Mouse (Mus musculus) CH12.LX (cell line): ENCODE data around the gene Lcmt2. TPM values are rescaled to one million over a fixed set of nuclear protein-coding genes. Genes with fewer than 3 reads are reported as not detected.
"Not testable (repeated sequence)": the region's sequence is repeated elsewhere in the genome, so short reads cannot be mapped to it uniquely, and the experiment has no call there.

Experiments used
- DNase-seq: peaks from one replicate; pipeline ENCODE4 v3.0.0-alpha.2; 2013; ENCODE audit errors: extremely low read depth
- H3K27ac ChIP-seq: 2 replicates; pipeline ENCODE4 v1.5.1; 2012; ENCODE audit warnings: low read depth, mild to moderate bottlenecking, control low read depth, moderate library complexity; ENCODE audit not compliant: insufficient read depth
- H3K27me3 ChIP-seq: replicated peaks from 2 replicates; pipeline ENCODE3; 2012; ENCODE audit warnings: inconsistent platforms
- H3K36me3 ChIP-seq, 2 experiments: replicated peaks in 1 of 2; 2 replicates each; pipeline versions ENCODE3 to v1.6.1; 2012; ENCODE audit warnings: inconsistent platforms in 1 of 2, low read length in 1 of 2, mild to moderate bottlenecking in 1 of 2, mixed read lengths in 1 of 2, moderate library complexity in 1 of 2; ENCODE audit not compliant: control insufficient read depth in 1 of 2, insufficient read depth in 1 of 2
- H3K4me1 ChIP-seq, 2 experiments: 2 replicates each; pipeline ENCODE4 v1.6.1; 2012; ENCODE audit warnings: inconsistent platforms in 1 of 2, moderate library complexity in 1 of 2; ENCODE audit not compliant: insufficient read depth in 2 of 2, control insufficient read depth in 1 of 2
- H3K4me2 ChIP-seq: 2 replicates; pipeline ENCODE4 v1.6.1; 2012; ENCODE audit warnings: low read depth, mild to moderate bottlenecking, control low read depth; ENCODE audit not compliant: poor library complexity, insufficient read depth, severe bottlenecking
- H3K4me3 ChIP-seq, 3 experiments: fragments of 150-350 bp in 1 of 3; sonication (generic) in 1 of 3; replicated peaks in 1 of 3; 2 replicates each; pipeline versions ENCODE3 to v1.5.1; 2011 to 2012; ENCODE audit warnings: low read depth in 2 of 3, low read length in 2 of 3, mild to moderate bottlenecking in 2 of 3, moderate library complexity in 2 of 3, control low read depth in 1 of 3, improper control_type of control experiment in 1 of 3, inconsistent platforms in 1 of 3, mixed read lengths in 1 of 3; ENCODE audit not compliant: poor library complexity in 1 of 3
- H3K79me2 ChIP-seq: replicated peaks from 2 replicates; pipeline ENCODE4 v1.6.1; 2012; ENCODE audit warnings: mild to moderate bottlenecking, moderate library complexity; ENCODE audit not compliant: control insufficient read depth, poor library complexity, insufficient read depth, severe bottlenecking; ENCODE audit errors: extremely low read depth
- H3K9ac ChIP-seq: 2 replicates; pipeline ENCODE4 v1.6.1; 2012; ENCODE audit warnings: low read depth, mild to moderate bottlenecking, control low read depth, moderate library complexity; ENCODE audit not compliant: insufficient read depth
- H3K9me3 ChIP-seq: replicated peaks from 2 replicates; pipeline ENCODE3; 2012; ENCODE audit warnings: low read length, inconsistent platforms, mixed read lengths
- ELF1 ChIP-seq: IDR thresholded peaks from 2 replicates; pipeline ENCODE4 v1.6.1; 2014; ENCODE audit warnings: low read depth, mild to moderate bottlenecking, inconsistent platforms, low read length, improper control_type of control experiment
- MAFK ChIP-seq: IDR thresholded peaks from 2 replicates; pipeline ENCODE4 v1.6.1; 2011; ENCODE audit warnings: low read length, improper control_type of control experiment; ENCODE audit not compliant: insufficient replicate concordance
- MAX ChIP-seq: IDR thresholded peaks from 2 replicates; pipeline ENCODE4 v1.6.1; 2011; ENCODE audit warnings: low read length, improper control_type of control experiment
- MAZ ChIP-seq: IDR thresholded peaks from 2 replicates; pipeline ENCODE4 v1.6.1; 2012; ENCODE audit warnings: low read depth, mild to moderate bottlenecking, inconsistent platforms, low read length, improper control_type of control experiment, moderate library complexity
- MXI1 ChIP-seq: IDR thresholded peaks from 2 replicates; pipeline ENCODE4 v1.6.1; 2011; ENCODE audit warnings: mild to moderate bottlenecking, low read depth, low read length, improper control_type of control experiment
- NRF1 ChIP-seq: IDR thresholded peaks from 2 replicates; pipeline ENCODE4 v1.6.1; 2014; ENCODE audit warnings: low read depth, mild to moderate bottlenecking, inconsistent platforms, low read length, improper control_type of control experiment, moderate library complexity
- PAX5 ChIP-seq: IDR thresholded peaks from 2 replicates; pipeline ENCODE4 v1.6.1; 2012; ENCODE audit warnings: low read length, inconsistent platforms, mixed read lengths
- POLR2AphosphoS2 ChIP-seq: IDR thresholded peaks from 2 replicates; pipeline ENCODE4 v1.6.1; 2011; ENCODE audit warnings: low read depth, low read length, improper control_type of control experiment
- RAD21 ChIP-seq: IDR thresholded peaks from 2 replicates; pipeline ENCODE4 v1.6.1; 2011; ENCODE audit warnings: low read depth, mild to moderate bottlenecking, low read length, improper control_type of control experiment, moderate library complexity
- SMC3 ChIP-seq: IDR thresholded peaks from 2 replicates; pipeline ENCODE4 v1.6.1; 2011; ENCODE audit warnings: low read depth, low read length, improper control_type of control experiment
- UBTF ChIP-seq: IDR thresholded peaks from 2 replicates; pipeline ENCODE4 v1.6.1; 2012; ENCODE audit warnings: low read depth, mild to moderate bottlenecking, inconsistent platforms, low read length, improper control_type of control experiment, moderate library complexity
- USF1 ChIP-seq: IDR thresholded peaks from 2 replicates; pipeline ENCODE4 v1.6.1; 2014; ENCODE audit warnings: low read depth, mild to moderate bottlenecking, inconsistent platforms, low read length, improper control_type of control experiment
- ZC3H11A ChIP-seq: IDR thresholded peaks from 2 replicates; pipeline ENCODE4 v1.6.1; 2012; ENCODE audit warnings: low read depth, mild to moderate bottlenecking, inconsistent platforms, low read length, improper control_type of control experiment
- dilution Hi-C: fragments of 300-500 bp; cut with MboI; formaldehyde crosslinking; loops from 2 replicates; pipeline ENCODE4 v1.14.3; 2020; ENCODE audit warnings: low sequenced_read_pairs; ENCODE audit not compliant: extremely low pct_unique_long_range_greater_than_20kb, extremely low pct_ligation_motif_present
- in situ Hi-C: fragments of 300-500 bp; cut with MboI; formaldehyde crosslinking; loops from 3 replicates; pipeline ENCODE4 v1.14.3; 2019; ENCODE audit warnings: low sequenced_read_pairs, low pct_ligation_motif_present, low pct_unique_long_range_greater_than_20kb, mixed read lengths
- polyA plus RNA-seq: library from polyadenylated mRNA; unstranded; fragments of >175 nt; gene quantifications from 2 replicates; pipeline ENCODE4 v1.2.1, GENCODE M21; 2012; ENCODE audit warnings: low read depth; ENCODE audit not compliant: insufficient read length
- total RNA-seq, 2 experiments: library from RNA; depleted of rRNA; stranded (reverse); fragments of 300-350 nt in 1 of 2; fragments of >200 nt in 1 of 2; gene quantifications; 2 replicates each; pipeline ENCODE4 v1.2.3; 2012 to 2014

Lcmt2 gene
- total and polyA plus RNA-seq, 3 experiments: 6.4 to 12.3 (median 9.3) TPM

DNA sequence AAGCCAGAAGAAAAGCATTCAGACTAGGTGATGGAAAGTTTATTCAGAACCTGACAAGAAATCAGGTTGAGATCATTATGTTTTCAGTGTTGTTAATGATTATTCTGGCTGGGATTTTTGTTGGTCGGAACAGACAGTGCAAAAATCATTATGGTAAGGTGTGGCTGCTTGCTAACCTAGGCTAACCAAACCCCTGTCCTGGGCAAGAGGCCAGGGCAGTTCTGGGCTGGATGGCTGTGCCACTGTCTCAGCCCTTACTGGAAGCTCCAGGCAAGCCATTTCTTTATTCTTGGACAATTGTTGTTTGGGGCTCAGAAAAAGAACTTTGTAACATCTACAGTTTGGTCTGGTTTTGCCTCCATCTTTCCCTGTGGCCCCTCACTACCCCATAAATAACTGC lies 12.9 kb downstream of the Lcmt2 start:
- Histone ChIP-seq H3K27me3 (no peaks in the 10 kb centered on the region), H3K27ac (no peak overlapping the region), H3K79me2 (no peaks in the 10 kb centered on the region), H3K36me3 (no peaks in the 10 kb centered on the region), H3K9ac (no peak overlapping the region), H3K9me3 (no peaks in the 10 kb centered on the region), H3K4me3 (no peak overlapping the region)
- dilution Hi-C loops (no loop called here), in situ Hi-C loops (no loop called here)
- no peak for DNase-seq
- TF ChIP-seq POLR2AphosphoS2 (no peak), ZC3H11A (no peak), MAX (no peak), USF1 (no peak), MXI1 (no peak)
- TF ChIP-seq, all 38 proteins: peak for 0
- Histone ChIP-seq H3K4me2 (no peak overlapping the region), H3K4me1 (no peaks in the 10 kb centered on the region)

DNA sequence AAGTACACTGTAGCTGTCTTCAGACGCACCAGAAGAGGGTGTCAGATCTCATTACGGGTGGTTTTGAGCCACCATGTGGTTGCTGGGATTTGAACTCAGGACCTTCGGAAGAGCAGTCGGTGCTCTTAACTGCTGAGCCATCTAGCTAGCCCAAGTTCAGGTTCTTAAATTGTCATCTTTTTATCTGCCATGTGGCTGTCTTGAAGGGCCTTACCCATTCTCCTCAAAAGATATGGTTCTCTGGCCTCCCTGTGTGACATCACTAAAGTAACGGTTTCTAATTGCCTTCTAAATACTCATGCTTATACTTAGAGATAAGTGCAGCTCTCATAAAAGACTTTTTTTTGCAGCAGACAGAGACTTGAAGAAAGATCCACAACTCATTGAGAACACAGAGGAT lies 14.2 kb downstream of the Lcmt2 start:
- in situ Hi-C loops, H3K27ac ChIP-seq, H3K36me3 ChIP-seq, H3K4me1 ChIP-seq, H3K79me2 ChIP-seq, H3K4me3 ChIP-seq, H3K9ac ChIP-seq, H3K27me3 ChIP-seq, H3K4me2 ChIP-seq, DNase-seq, dilution Hi-C loops, H3K9me3 ChIP-seq: not testable (repeated sequence)

DNA sequence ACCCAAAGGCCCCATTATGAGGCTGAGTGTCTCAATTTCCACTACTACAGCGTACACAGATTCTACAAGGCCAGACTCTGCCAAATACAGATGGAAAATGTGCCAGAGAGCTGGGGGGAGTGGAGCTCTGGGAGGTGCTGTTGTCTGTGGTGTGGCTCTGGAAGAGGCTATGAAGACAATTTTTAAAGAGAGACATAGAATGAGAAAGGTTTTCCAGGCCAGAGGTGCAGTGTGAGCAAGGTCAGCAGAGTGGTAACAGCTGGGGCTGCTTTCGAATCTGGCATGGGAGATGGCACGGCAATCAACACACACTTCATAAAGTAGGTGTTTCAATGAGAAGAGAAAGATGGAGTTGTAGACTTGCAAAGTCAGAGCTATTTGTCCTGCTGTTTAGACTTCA lies 21.2 kb downstream of the Lcmt2 start:
- Histone ChIP-seq H3K27ac (no peak overlapping the region), H3K4me2 (no peak overlapping the region), H3K9me3 (no peaks in the 10 kb centered on the region)
- TF ChIP-seq PAX5 (no peak), NRF1 (no peak), UBTF (no peak), SMC3 (no peak), MAFK (no peak), RAD21 (no peak), POLR2AphosphoS2 (no peak), ELF1 (no peak), MAZ (no peak)
- TF ChIP-seq, all 38 proteins: peak for 0
- no peak for DNase-seq
- no peaks in the 10 kb centered on the region for H3K79me2 ChIP-seq
- in situ Hi-C loops (loop anchor here (25.0 kb wide), 1 partner anchor 657 kb away; the partner anchor contains the start of gene Capn3), dilution Hi-C loops (no loop called here)
- no peaks in the 10 kb centered on the region for H3K36me3 ChIP-seq
- peaks cover 14% of the 10 kb centered on the region for H3K27me3 ChIP-seq
- no peak overlapping the region for H3K4me3 ChIP-seq
- H3K9ac ChIP-seq: no peak overlapping the region
- no peaks in the 10 kb centered on the region for H3K4me1 ChIP-seq
